Mouse (Mus musculus): ENCODE measurements around the gene Adgrg1. TPM values are rescaled to one million over a fixed set of nuclear protein-coding genes. Genes with fewer than 3 reads are reported as not detected.

Adgrg1 gene
- polyA plus RNA-seq, 1 experiment from 2014 or later: 168 TPM

GRCm38 (mm10) chr8:94990598-94991453 lies 16.3 kb downstream of the Adgrg1 start:
- Histone ChIP-seq H3K9ac (peak overlapping the region; percentile 22), H3K36me3 (no peaks in the 10 kb centered on the region), H3K4me2 (peak overlapping the region; percentile 4; the same call in 1 of the 2 replicates), H3K9me3 (no peaks in the 10 kb centered on the region), H3K4me3 (no peak overlapping the region), H3K27me3 (no peaks in the 10 kb centered on the region), H3K4me1 (replicated peaks) (peaks cover 81% of the 10 kb centered on the region), H3K27ac (replicated peaks) (peak overlapping the region; percentile 98)
- 65% methylated on average over 11 of the region's 11 CpGs for WGBS
- ATAC-seq (ENCODE audit: low read depth): no peak

GRCm38 (mm10) chr8:94991454-94991994 lies 17.0 kb downstream of the Adgrg1 start:
- ATAC-seq (ENCODE audit: low read depth): no peak
- H3K9ac ChIP-seq: peak overlapping the region; percentile 22; the same call in 1 of the 2 replicates
- H3K9me3 ChIP-seq: no peaks in the 10 kb centered on the region
- peaks cover 81% of the 10 kb centered on the region for H3K4me1 ChIP-seq (replicated peaks)
- H3K4me3 ChIP-seq: no peak overlapping the region
- no peaks in the 10 kb centered on the region for H3K27me3 ChIP-seq
- peak overlapping the region; percentile 98 for H3K27ac ChIP-seq (replicated peaks)
- WGBS: 82% methylated on average over 9 of the region's 9 CpGs
- no peaks in the 10 kb centered on the region for H3K36me3 ChIP-seq
- H3K4me2 ChIP-seq: peak overlapping the region; percentile 79; the same call in 1 of the 2 replicates

GRCm38 (mm10) chr8:94992010-94992409 lies 17.5 kb downstream of the Adgrg1 start:
- H3K36me3 ChIP-seq: no peaks in the 10 kb centered on the region
- peak overlapping the region; percentile 97; the same call in 1 of the 2 replicates for H3K9ac ChIP-seq
- H3K4me3 ChIP-seq: no peak overlapping the region
- H3K27me3 ChIP-seq: no peaks in the 10 kb centered on the region
- H3K9me3 ChIP-seq: no peaks in the 10 kb centered on the region
- WGBS: 58% methylated on average over 4 of the region's 4 CpGs
- H3K27ac ChIP-seq (replicated peaks): peak overlapping the region; percentile 98
- H3K4me2 ChIP-seq: peak overlapping the region; percentile 79
- peaks cover 81% of the 10 kb centered on the region for H3K4me1 ChIP-seq (replicated peaks)
- no peak for ATAC-seq (ENCODE audit: low read depth)

GRCm38 (mm10) chr8:94992534-94992933 lies 18.0 kb downstream of the Adgrg1 start:
- no peaks in the 10 kb centered on the region for H3K36me3 ChIP-seq
- WGBS: 30% methylated on average over 5 of the region's 5 CpGs
- no peak overlapping the region for H3K4me3 ChIP-seq
- no peaks in the 10 kb centered on the region for H3K27me3 ChIP-seq
- H3K4me1 ChIP-seq (replicated peaks): peaks cover 81% of the 10 kb centered on the region
- peak overlapping the region; percentile 98 for H3K27ac ChIP-seq (replicated peaks)
- H3K9ac ChIP-seq: peak overlapping the region; percentile 97; the same call in 1 of the 2 replicates
- 0 out of 2 replicates have a peak, but pooled peaks have one; percentile 12 for ATAC-seq (ENCODE audit: low read depth)
- peak overlapping the region; percentile 79 for H3K4me2 ChIP-seq
- no peaks in the 10 kb centered on the region for H3K9me3 ChIP-seq

- H3K9ac ChIP-seq: peak overlapping the region; percentile 97
- peaks cover 81% of the 10 kb centered on the region for H3K4me1 ChIP-seq (replicated peaks)
- WGBS: 60% methylated on average over 9 of the region's 9 CpGs
Observed at GRCm38 (mm10) chr8:94992996-94993724, 18.6 kb downstream of the Adgrg1 start.

GRCm38 (mm10) chr8:94994006-94994405 lies 19.5 kb downstream of the Adgrg1 start:
- WGBS: 2% methylated on average over 14 of the region's 14 CpGs
- no peaks in the 10 kb centered on the region for H3K27me3 ChIP-seq
- no peaks in the 10 kb centered on the region for H3K9me3 ChIP-seq
- no peaks in the 10 kb centered on the region for H3K36me3 ChIP-seq
- peaks cover 89% of the 10 kb centered on the region for H3K4me1 ChIP-seq (replicated peaks)
- peak overlapping the region; percentile 97 for H3K9ac ChIP-seq
- peak overlapping the region; percentile 98 for H3K27ac ChIP-seq (replicated peaks)
- H3K4me2 ChIP-seq: peak overlapping the region; percentile 79
- peak; percentile 85 for ATAC-seq (ENCODE audit: low read depth)
- H3K4me3 ChIP-seq: peak overlapping the region; percentile 62

More at GRCm38 (mm10) chr8:94992996-94993724, 18.6 kb downstream of the Adgrg1 start:
- Histone ChIP-seq H3K27ac (replicated peaks) (peak overlapping the region; percentile 98), H3K4me3 (no peak overlapping the region; the same call in 1 of the 2 replicates), H3K4me2 (peak overlapping the region; percentile 79), H3K9me3 (no peaks in the 10 kb centered on the region), H3K27me3 (no peaks in the 10 kb centered on the region), H3K36me3 (no peaks in the 10 kb centered on the region)
- no peak for ATAC-seq (ENCODE audit: low read depth)

- 4% methylated on average over 1 of the region's 1 CpGs for WGBS
- H3K9ac ChIP-seq: peak overlapping the region; percentile 97
- no peaks in the 10 kb centered on the region for H3K27me3 ChIP-seq
- H3K36me3 ChIP-seq: no peaks in the 10 kb centered on the region
- no peaks in the 10 kb centered on the region for H3K9me3 ChIP-seq
- H3K4me3 ChIP-seq: peak overlapping the region; percentile 62
- H3K27ac ChIP-seq (replicated peaks): peak overlapping the region; percentile 98
- ATAC-seq (ENCODE audit: low read depth): peak; percentile 14; the same call in 1 of the 2 replicates
- peaks cover 94% of the 10 kb centered on the region for H3K4me1 ChIP-seq (replicated peaks)
- H3K4me2 ChIP-seq: peak overlapping the region; percentile 79
Observed at GRCm38 (mm10) chr8:94994510-94994909, 20.0 kb downstream of the Adgrg1 start.

- 30% methylated on average over 5 of the region's 5 CpGs for WGBS
- ATAC-seq (ENCODE audit: low read depth): no peak
Observed at GRCm38 (mm10) chr8:94995336-94995893, 20.9 kb downstream of the Adgrg1 start.

GRCm38 (mm10) chr8:94996037-94996436 lies 21.5 kb downstream of the Adgrg1 start:
- H3K27me3 ChIP-seq: no peaks in the 10 kb centered on the region
- H3K4me2 ChIP-seq: peak overlapping the region; percentile 79
- 24% methylated on average over 12 of the region's 12 CpGs for WGBS
- H3K27ac ChIP-seq (replicated peaks): peak overlapping the region; percentile 98
- H3K4me3 ChIP-seq: peak overlapping the region; percentile 62
- H3K36me3 ChIP-seq: no peaks in the 10 kb centered on the region
- peaks cover 99% of the 10 kb centered on the region for H3K4me1 ChIP-seq (replicated peaks)
- peak overlapping the region; percentile 97 for H3K9ac ChIP-seq
- no peak for ATAC-seq (ENCODE audit: low read depth)
- no peaks in the 10 kb centered on the region for H3K9me3 ChIP-seq

More at GRCm38 (mm10) chr8:94995336-94995893, 20.9 kb downstream of the Adgrg1 start:
- Histone ChIP-seq H3K36me3 (no peaks in the 10 kb centered on the region), H3K27ac (replicated peaks) (peak overlapping the region; percentile 98), H3K9me3 (no peaks in the 10 kb centered on the region), H3K4me3 (peak overlapping the region; percentile 62), H3K9ac (peak overlapping the region; percentile 97), H3K4me2 (peak overlapping the region; percentile 79), H3K4me1 (replicated peaks) (peaks cover 99% of the 10 kb centered on the region), H3K27me3 (no peaks in the 10 kb centered on the region)

- Histone ChIP-seq H3K36me3 (peaks cover 2% of the 10 kb centered on the region; the same call in 1 of the 2 replicates), H3K4me2 (peak overlapping the region; percentile 79), H3K4me1 (replicated peaks) (peaks cover 98% of the 10 kb centered on the region), H3K9me3 (no peaks in the 10 kb centered on the region), H3K27ac (replicated peaks) (peak overlapping the region; percentile 98), H3K27me3 (no peaks in the 10 kb centered on the region), H3K4me3 (peak overlapping the region; percentile 62), H3K9ac (peak overlapping the region; percentile 97)
- no peak for ATAC-seq (ENCODE audit: low read depth)
- 46% methylated on average over 6 of the region's 6 CpGs for WGBS
Observed at GRCm38 (mm10) chr8:94996899-94997856, 22.6 kb downstream of the Adgrg1 start.

Measured in neural tube, embryonic 13.5 days (tissue).